ENCODE assay signal across 8 mouse cellular contexts in the genomic region with DNA sequence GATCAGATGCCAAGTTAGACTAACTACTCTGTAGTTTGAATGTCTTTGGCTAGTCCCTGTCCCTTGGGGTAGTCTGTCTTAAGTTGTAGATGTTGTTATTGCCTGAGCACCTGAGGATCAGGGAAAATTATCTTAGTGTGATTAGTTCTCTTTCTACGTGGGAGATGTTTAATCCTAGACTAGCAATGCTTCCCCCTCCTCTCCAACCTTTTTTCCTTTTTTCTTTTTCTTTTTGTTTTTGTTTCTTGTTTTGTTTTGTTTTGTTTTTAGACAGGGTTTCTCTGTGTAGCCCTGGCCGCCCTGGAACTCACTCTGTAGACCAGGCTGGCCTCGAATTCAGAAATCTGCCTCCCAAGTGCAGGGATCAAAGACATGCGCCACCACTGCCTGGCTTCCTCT. TPM values are rescaled to one million over a fixed set of nuclear protein-coding genes. Genes with fewer than 3 reads are reported as not detected.
DNase-seq lines count a peak whose midpoint lies in the region; ATAC-seq and TF ChIP-seq lines count a peak whose summit lies in the region.

Gene Nudt19, minus strand, starts transcription at position 100 of the 399 bp plus-strand sequence.

- peak within 1 kb of the TSS; percentile 95 for H3K4me3 ChIP-seq in testis, adult 2 months (ENCODE audit: control insufficient read depth, low read depth, low read length)
- peak within 1 kb of the TSS; percentile 78 for H3K4me3 ChIP-seq in erythroblast, embryonic 14.5 days (replicated peaks)
- H3K4me3 ChIP-seq in limb, embryonic 13.5 days: peak within 1 kb of the TSS; percentile 72
- H3K4me3 ChIP-seq in stomach, embryonic 14.5 days (ENCODE audit: low read depth, low read length): peak within 1 kb of the TSS; percentile 72

- H3K27ac ChIP-seq in testis, adult 2 months (ENCODE audit: control insufficient read depth, insufficient read depth, low read depth, low read length): peak within 1 kb of the TSS; percentile 93
- H3K27ac ChIP-seq in limb, embryonic 13.5 days: peak within 1 kb of the TSS; percentile 92
- peak within 1 kb of the TSS; percentile 98 for H3K27ac ChIP-seq in stomach, embryonic 14.5 days (ENCODE audit: low read length)

- no peak for TF ChIP-seq POLR2A in testis, adult 2 months (IDR thresholded peaks at IDR 0.05; ENCODE audit: control insufficient read depth, low read depth, low read length)

- DNase-seq in testis, postnatal 14 days (ENCODE audit: low spot score): no peak
- no peak for DNase-seq in heart, postnatal 25 days (ENCODE audit: low spot score)
- no peak for DNase-seq in kidney, adult 8-10 months
- DNase-seq in lung, postnatal 36 days: no peak

- H3K27me3 ChIP-seq in testis, adult 2 months (ENCODE audit: control insufficient read depth, insufficient read depth, low read length): no peaks in the 10 kb centered on the region
- H3K27me3 ChIP-seq in erythroblast, embryonic 14.5 days (ENCODE audit: control insufficient read depth): no peaks in the 10 kb centered on the region
- H3K27me3 ChIP-seq in limb, embryonic 13.5 days: no peaks in the 10 kb centered on the region
- H3K27me3 ChIP-seq in stomach, embryonic 14.5 days (ENCODE audit: control insufficient read depth, insufficient read depth, low read length): no peaks in the 10 kb centered on the region

- intact Hi-C loops in heart, postnatal 25 days (cut with DNase I): loop anchor here (2.0 to 10.0 kb wide), 3 partner anchors 31 to 199 kb away; partner anchors contain the start of genes Ankrd27, Dpy19l3 and Pdcd5

- WGBS in limb, embryonic 13.5 days: 67% methylated on average over 4 of the region's 4 CpGs
- 58% methylated on average over 4 of the region's 4 CpGs for WGBS in stomach, embryonic 14.5 days

- H3K9me3 ChIP-seq in erythroblast, embryonic 14.5 days (ENCODE audit: control insufficient read depth, low read length): no peaks in the 10 kb centered on the region
- no peaks in the 10 kb centered on the region for H3K9me3 ChIP-seq in limb, embryonic 13.5 days
- H3K9me3 ChIP-seq in stomach, embryonic 14.5 days (ENCODE audit: control insufficient read depth, low read depth, low read length): no peaks in the 10 kb centered on the region

- no peaks in the 10 kb centered on the region for H3K36me3 ChIP-seq in testis, adult 2 months (ENCODE audit: control insufficient read depth, insufficient read depth, low read length)
- H3K36me3 ChIP-seq in erythroblast, embryonic 14.5 days (ENCODE audit: control insufficient read depth): peaks cover 35% of the 10 kb centered on the region
- H3K36me3 ChIP-seq in limb, embryonic 13.5 days: no peaks in the 10 kb centered on the region
- no peaks in the 10 kb centered on the region for H3K36me3 ChIP-seq in stomach, embryonic 14.5 days (ENCODE audit: control insufficient read depth, insufficient read depth, low read length)

- peaks cover 11% of the 10 kb centered on the region for H3K4me1 ChIP-seq in testis, adult 2 months (ENCODE audit: control insufficient read depth, insufficient read depth, low read length)
- H3K4me1 ChIP-seq in erythroblast, embryonic 14.5 days (ENCODE audit: control insufficient read depth): peaks cover 86% of the 10 kb centered on the region
- H3K4me1 ChIP-seq in limb, embryonic 13.5 days: peaks cover 13% of the 10 kb centered on the region
- H3K4me1 ChIP-seq in stomach, embryonic 14.5 days (ENCODE audit: control insufficient read depth, insufficient read depth, low read length): peaks cover 3% of the 10 kb centered on the region; the same call in 1 of the 2 replicates

- TF ChIP-seq CTCF in testis, adult 2 months (IDR thresholded peaks at IDR 0.05; ENCODE audit: control insufficient read depth, insufficient read depth, insufficient replicate concordance, low read depth, low read length): no peak

- H3K4me2 ChIP-seq in limb, embryonic 13.5 days (replicated peaks): peak within 1 kb of the TSS; percentile 91
- H3K4me2 ChIP-seq in stomach, embryonic 14.5 days (replicated peaks; ENCODE audit: low read depth, low read length): peak within 1 kb of the TSS; percentile 95

- H3K9ac ChIP-seq in limb, embryonic 13.5 days: peak within 1 kb of the TSS; percentile 92
- H3K9ac ChIP-seq in stomach, embryonic 14.5 days (replicated peaks; ENCODE audit: low read depth, low read length): peak within 1 kb of the TSS; percentile 88

- no peak for ATAC-seq in limb, embryonic 13.5 days (ENCODE audit: low FRiP score, low read depth)
- no peak for ATAC-seq in stomach, embryonic 14.5 days (ENCODE audit: insufficient number of reproducible peaks, insufficient read depth, low FRiP score, low read depth)

RNA-seq across cellular contexts. Expression of gene Nudt19, which starts in this region (rescaled TPM):
- 4.9 and 5.7 TPM in 2 replicates for polyA plus RNA-seq in testis, adult 2 months (2012; rRNA removed)
- polyA plus RNA-seq in erythroblast, embryonic 14.5 days (2012): 8.9 and 10.5 TPM in 2 replicates
- 10 to 100 TPM; 75.1 to 83.7 TPM for total RNA-seq in heart, postnatal 25 days (2021)
- polyA plus RNA-seq in limb, embryonic 13.5 days (2015; fragmentation: Nextera tagmentation; extraction: Ambion mirVana): 42.5 and 47.5 TPM in 2 replicates
- 52.0 and 60.5 TPM in 2 replicates for polyA plus RNA-seq in stomach, embryonic 14.5 days (2014; fragmentation: Nextera tagmentation; extraction: Ambion mirVana)
